Mouse (Mus musculus) midbrain, embryonic 14.5 days (tissue): ENCODE results near the gene Sik3. TPM values are rescaled to one million over a fixed set of nuclear protein-coding genes. Genes with fewer than 3 reads are reported as not detected.

Experiments used
- ATAC-seq: fragments of 200-750 bp; cut with Nextera tagmentation; 2 replicates; pipeline ENCODE4 v1.8.0; 2017; ENCODE audit warnings: moderate number of reproducible peaks, moderate library complexity; ENCODE audit not compliant: low FRiP score, low TSS enrichment
- DNase-seq: peaks from one replicate; pipeline ENCODE4 v3.0.0-alpha.2; 2015
- H3K27ac ChIP-seq: fragments of 300-500 bp; sonication (generic); replicated peaks from 2 replicates; pipeline ENCODE4 v1.5.1; 2014; ENCODE audit warnings: mild to moderate bottlenecking, low read depth, low read length, moderate library complexity
- H3K27me3 ChIP-seq: fragments of 300-500 bp; sonication (generic); 2 replicates; pipeline ENCODE4 v1.6.1; 2014; ENCODE audit warnings: low read length, control low read depth, mixed read lengths; ENCODE audit not compliant: control insufficient read depth, insufficient read depth
- H3K36me3 ChIP-seq: fragments of 300-500 bp; sonication (generic); 2 replicates; pipeline ENCODE4 v1.6.1; 2014; ENCODE audit warnings: low read length, control low read depth; ENCODE audit not compliant: control insufficient read depth, insufficient read depth
- H3K4me1 ChIP-seq: fragments of 300-500 bp; sonication (generic); 2 replicates; pipeline ENCODE4 v1.6.1; 2014; ENCODE audit warnings: mild to moderate bottlenecking, antibody characterized with exemption, low read length, control low read depth; ENCODE audit not compliant: control insufficient read depth, insufficient read depth
- H3K4me2 ChIP-seq: fragments of 300-500 bp; sonication (generic); 2 replicates; pipeline ENCODE4 v1.6.1; 2014; ENCODE audit warnings: mild to moderate bottlenecking, low read length, moderate library complexity
- H3K4me3 ChIP-seq: fragments of 300-500 bp; sonication (generic); replicated peaks from 2 replicates; pipeline ENCODE4 v1.5.1; 2014; ENCODE audit warnings: low read depth, low read length
- H3K9ac ChIP-seq: fragments of 300-500 bp; sonication (generic); replicated peaks from 2 replicates; pipeline ENCODE4 v1.6.1; 2014; ENCODE audit warnings: mild to moderate bottlenecking, low read length, moderate library complexity
- H3K9me3 ChIP-seq: fragments of 300-500 bp; sonication (generic); 2 replicates; pipeline ENCODE4 v1.6.1; 2016; ENCODE audit warnings: low read length, control low read depth, mixed read lengths; ENCODE audit not compliant: control insufficient read depth
- WGBS: fragments of 180-500 bp; shearing (Covaris S2); extraction: QIAGEN DNeasy Blood & Tissue Kit; methylation state at CpG from one replicate; pipeline ENCODE4 v1.1.7; 2014; 5-methylcytosine and 5-hydroxymethylcytosine counted together
- polyA plus RNA-seq: library from polyadenylated mRNA; unstranded; fragments of >200 nt; fragmentation: Nextera tagmentation; extraction: Ambion mirVana; gene quantifications from 2 replicates; pipeline ENCODE4 v1.2.1, GENCODE M21; 2014

The Sik3 gene
- polyA plus RNA-seq, 1 experiment from 2014 or later: 10.3 TPM

DNA sequence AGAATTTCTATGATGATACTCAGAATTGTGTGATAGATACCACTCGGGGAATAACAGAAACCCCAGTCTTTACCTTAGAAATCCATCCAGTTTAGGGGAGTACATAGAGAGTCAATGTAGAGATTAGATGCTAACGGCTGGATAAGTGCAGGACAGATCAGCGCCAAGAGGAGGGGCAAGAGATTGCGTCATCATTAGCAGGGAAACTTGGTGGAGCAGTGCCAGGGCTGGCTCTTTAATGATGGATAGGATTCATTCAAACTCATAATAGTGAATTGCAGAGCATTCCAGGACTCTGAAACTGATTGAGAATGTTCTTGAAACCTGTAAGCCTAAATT lies 27.4 kb upstream of the Sik3 start:
- no peaks in the 10 kb centered on the region for H3K36me3 ChIP-seq
- under 1% methylated on average over 4 of the region's 4 CpGs for WGBS
- H3K27ac ChIP-seq: peak overlapping the region; percentile 97

DNA sequence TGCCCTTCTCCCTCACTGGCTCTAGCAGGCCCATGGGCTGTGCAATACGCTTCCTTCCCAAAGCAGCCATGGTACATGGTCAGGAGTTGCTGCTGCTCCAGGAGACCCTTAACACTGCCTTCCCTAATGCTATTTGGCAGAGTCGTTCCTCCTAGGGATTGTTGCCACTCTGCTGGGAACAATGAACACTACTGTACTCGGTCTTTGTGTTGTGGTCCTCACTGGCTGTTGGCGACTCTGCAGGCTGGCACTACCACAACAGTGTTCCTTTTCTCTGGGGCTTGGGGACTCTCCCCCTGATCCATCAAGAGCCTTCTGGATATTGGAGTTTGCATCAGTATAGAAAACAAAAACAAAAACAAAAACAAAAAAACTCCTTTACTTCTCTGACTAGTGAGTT lies 13.6 kb upstream of the Sik3 start:
- no peaks in the 10 kb centered on the region for H3K9me3 ChIP-seq
- no peaks in the 10 kb centered on the region for H3K27me3 ChIP-seq
- H3K36me3 ChIP-seq: no peaks in the 10 kb centered on the region
- H3K9ac ChIP-seq: no peak overlapping the region
- 74% methylated on average over 4 of the region's 4 CpGs for WGBS
- no peaks in the 10 kb centered on the region for H3K4me1 ChIP-seq
- no peak overlapping the region for H3K27ac ChIP-seq
- DNase-seq (no peak), ATAC-seq (no peak)
- no peak overlapping the region for H3K4me2 ChIP-seq
- no peak overlapping the region for H3K4me3 ChIP-seq

More for the DNA sequence above, 27.4 kb upstream of the Sik3 start:
- ATAC-seq: peak; percentile 56
- H3K9me3 ChIP-seq: no peaks in the 10 kb centered on the region
- DNase-seq: peak; percentile 79
- peak overlapping the region; percentile 74 for H3K4me2 ChIP-seq
- H3K4me3 ChIP-seq: peak overlapping the region; percentile 98
- no peaks in the 10 kb centered on the region for H3K27me3 ChIP-seq
- H3K9ac ChIP-seq: peak overlapping the region; percentile 95
- peaks cover 20% of the 10 kb centered on the region for H3K4me1 ChIP-seq

DNA sequence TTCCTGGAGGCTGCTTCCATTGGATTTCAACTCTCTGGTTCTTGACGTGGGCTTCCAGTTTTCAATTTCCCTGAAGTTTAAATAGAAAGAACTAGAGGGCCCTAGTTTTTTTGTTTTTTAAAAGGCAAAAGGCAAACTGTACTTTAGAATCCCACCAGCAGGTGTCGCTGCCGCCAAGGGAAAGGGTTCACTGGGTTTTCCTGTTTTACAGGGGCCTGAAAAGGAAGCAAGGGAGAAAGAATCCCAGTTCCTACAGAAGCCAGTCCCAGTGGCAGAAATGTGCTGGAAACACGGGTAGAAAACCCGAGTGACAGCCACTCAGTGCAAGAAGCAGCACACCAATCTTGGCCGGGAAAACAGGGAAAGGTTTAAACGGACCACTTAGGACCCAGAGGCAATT lies 8.9 kb upstream of the Sik3 start:
- ATAC-seq (no peak), DNase-seq (peak; percentile 91)
- Histone ChIP-seq H3K4me2 (no peak overlapping the region), H3K27ac (no peak overlapping the region), H3K4me1 (no peaks in the 10 kb centered on the region), H3K9ac (no peak overlapping the region), H3K27me3 (no peaks in the 10 kb centered on the region), H3K9me3 (no peaks in the 10 kb centered on the region), H3K4me3 (no peak overlapping the region), H3K36me3 (no peaks in the 10 kb centered on the region)
- 11% methylated on average over 7 of the region's 7 CpGs for WGBS

DNA sequence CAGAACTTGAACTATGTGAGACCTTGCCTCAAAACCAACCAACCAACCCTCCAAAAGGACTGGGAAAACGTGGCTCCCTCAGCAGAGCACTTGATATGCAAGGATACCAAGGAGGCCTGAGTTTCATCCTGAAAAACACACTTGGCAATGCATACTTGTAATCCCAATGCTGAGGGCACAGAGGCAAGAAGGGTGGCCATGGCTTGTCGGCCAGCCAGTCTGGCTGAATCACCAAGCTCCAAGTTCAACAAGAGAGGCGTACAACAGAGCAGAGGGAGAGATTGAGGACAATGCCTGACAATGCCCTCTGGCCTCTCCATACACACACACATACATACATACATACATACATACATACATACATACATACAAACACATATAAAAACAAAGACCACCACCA lies 8.1 kb upstream of the Sik3 start:
- ATAC-seq (no peak), DNase-seq (no peak)
- Histone ChIP-seq H3K4me2 (no peak overlapping the region), H3K9me3 (no peaks in the 10 kb centered on the region), H3K27me3 (no peaks in the 10 kb centered on the region), H3K36me3 (no peaks in the 10 kb centered on the region), H3K4me3 (no peak overlapping the region), H3K9ac (no peak overlapping the region), H3K27ac (no peak overlapping the region), H3K4me1 (no peaks in the 10 kb centered on the region)
- WGBS: 65% methylated on average over 3 of the region's 3 CpGs

DNA sequence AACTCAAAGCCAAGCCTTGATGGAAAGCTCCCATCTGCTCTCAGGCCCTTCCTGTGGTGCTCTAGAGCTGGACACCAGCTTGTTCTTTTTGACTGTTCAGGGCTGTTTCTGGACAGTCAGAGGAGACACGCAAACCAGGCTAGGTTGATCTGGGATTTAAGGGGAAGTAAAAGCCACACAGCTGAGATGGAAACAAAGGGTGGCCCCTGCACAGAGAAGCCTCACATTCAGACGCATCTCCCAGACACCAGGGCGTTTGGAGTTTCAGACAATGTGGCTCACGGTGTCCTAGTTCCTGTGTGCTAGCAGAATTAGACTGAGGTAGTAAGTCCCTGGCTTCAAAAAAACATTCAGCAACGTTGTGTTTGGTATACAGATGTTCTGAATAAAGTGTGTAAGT lies 6.4 kb upstream of the Sik3 start:
- Histone ChIP-seq H3K4me1 (no peaks in the 10 kb centered on the region; the same call in 1 of the 2 replicates), H3K4me2 (no peak overlapping the region), H3K9me3 (no peaks in the 10 kb centered on the region), H3K9ac (no peak overlapping the region), H3K36me3 (no peaks in the 10 kb centered on the region), H3K27ac (no peak overlapping the region), H3K4me3 (no peak overlapping the region), H3K27me3 (no peaks in the 10 kb centered on the region)
- DNase-seq (no peak), ATAC-seq (no peak)
- 47% methylated on average over 5 of the region's 5 CpGs for WGBS

DNA sequence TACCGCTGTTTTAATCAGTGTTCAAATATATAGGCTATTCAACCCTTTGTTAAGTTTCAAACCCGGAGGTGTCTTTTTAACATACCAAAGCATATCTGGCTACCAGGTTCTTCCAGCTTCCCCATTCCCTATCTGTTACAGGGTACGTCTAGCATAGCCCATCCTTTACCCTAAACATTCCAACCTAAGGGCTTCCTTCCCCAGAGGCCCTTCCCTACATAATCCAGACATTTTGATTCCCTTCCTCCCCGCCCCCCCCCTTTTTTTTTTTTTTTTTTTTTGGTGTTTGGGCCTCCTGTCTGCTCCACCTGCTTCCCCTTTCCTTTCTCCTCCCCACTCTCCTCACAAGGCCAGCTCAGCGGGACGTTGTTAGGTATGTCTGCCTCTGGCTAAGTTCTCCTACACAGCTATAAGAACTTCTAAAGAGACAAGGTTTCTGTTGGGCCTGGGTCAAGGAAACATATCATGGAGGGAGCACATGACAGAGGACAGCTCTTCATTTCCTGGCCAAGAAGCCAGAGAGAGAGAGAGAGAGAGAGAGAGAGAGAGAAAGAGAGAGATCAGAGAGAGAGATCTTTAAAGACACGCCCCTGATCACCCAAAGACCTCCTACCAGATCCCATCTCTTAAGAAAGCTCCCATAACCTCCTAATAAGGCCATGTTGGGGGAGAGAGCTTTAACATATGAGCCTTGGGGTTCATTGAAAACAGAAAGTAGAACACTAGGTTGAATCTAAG lies 3.5 kb upstream of the Sik3 start:
- 78% methylated on average over 6 of the region's 7 CpGs for whole genome bisulfite sequencing
- Histone ChIP-seq H3K4me2 (no peak overlapping the region), H3K36me3 (no peaks in the 10 kb centered on the region), H3K27me3 (no peaks in the 10 kb centered on the region), H3K4me3 (no peak overlapping the region), H3K4me1 (peaks cover 13% of the 10 kb centered on the region), H3K9me3 (no peaks in the 10 kb centered on the region), H3K9ac (no peak overlapping the region), H3K27ac (no peak overlapping the region)
- ATAC-seq: no peak
- DNase-seq: no peak

DNA sequence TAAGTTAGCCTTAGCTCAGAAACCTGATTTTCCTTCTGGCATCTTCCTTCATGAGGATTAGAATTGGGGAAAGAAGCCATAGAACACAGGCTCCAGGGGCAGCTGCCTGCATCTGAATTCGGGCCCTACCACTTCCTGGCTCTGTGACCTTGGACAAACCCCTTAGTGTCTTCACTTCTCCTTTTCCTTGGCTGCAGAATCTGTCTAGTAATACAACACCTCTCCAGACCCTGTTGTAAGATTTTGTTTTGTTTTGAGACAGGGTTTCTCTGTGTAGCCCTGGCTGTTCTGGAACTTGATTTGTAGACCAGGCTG lies 3.0 kb upstream of the Sik3 start:
- Histone ChIP-seq H3K4me1 (peaks cover 19% of the 10 kb centered on the region), H3K4me2 (no peak overlapping the region), H3K27me3 (no peaks in the 10 kb centered on the region), H3K36me3 (no peaks in the 10 kb centered on the region), H3K27ac (no peak overlapping the region), H3K9ac (no peak overlapping the region), H3K4me3 (no peak overlapping the region), H3K9me3 (no peaks in the 10 kb centered on the region)
- WGBS: 88% methylated on average over 1 of the region's 1 CpGs
- no peak for DNase-seq
- ATAC-seq: no peak

DNA sequence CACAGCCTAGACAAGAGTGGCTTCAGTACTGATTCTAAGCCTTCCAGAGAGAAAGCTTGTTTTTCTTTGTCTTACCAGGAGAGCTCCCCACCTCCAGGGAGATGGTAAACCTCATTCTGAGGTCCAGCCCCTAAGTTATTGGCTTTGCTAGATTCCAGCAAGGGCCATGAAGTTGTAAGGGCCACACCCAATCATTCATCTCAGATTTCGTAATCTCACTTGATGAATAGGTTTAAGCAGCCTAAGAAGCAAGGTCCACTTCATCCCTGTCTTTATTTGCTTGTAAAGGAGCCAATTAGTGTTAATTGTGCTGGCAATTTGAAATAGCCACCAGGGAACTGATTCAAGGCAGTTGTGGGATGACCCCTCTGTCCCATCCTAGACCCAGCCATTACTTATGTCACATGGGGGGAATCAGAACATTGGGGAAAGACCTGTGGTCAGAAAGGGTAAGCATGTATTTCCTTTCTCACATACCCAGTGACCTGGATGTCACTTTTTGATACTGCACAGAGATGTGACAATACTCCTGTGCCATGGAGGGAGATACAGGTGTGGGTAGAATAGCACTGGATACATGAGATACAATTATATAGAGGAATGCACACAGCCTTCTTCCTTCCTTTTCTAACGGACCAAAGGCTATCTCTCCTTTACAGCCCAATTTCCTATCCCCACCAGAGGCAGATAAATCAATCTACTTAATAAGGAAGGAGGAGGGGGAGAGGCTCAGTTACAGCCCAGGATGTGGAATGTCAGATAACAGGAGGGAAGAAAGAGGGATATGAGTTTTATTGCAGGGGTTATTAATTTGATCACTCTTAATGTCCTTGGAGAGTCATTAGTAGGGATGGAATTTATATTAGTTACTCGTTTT lies 1.3 kb upstream of the Sik3 start:
- H3K4me2 ChIP-seq: peak overlapping the region; percentile 84
- no peak overlapping the region for H3K4me3 ChIP-seq
- H3K36me3 ChIP-seq: no peaks in the 10 kb centered on the region
- H3K9me3 ChIP-seq: no peaks in the 10 kb centered on the region
- no peak for DNase-seq
- 57% methylated on average over 3 of the region's 3 CpGs for WGBS
- no peak for ATAC-seq
- H3K27me3 ChIP-seq: no peaks in the 10 kb centered on the region
- no peak overlapping the region for H3K9ac ChIP-seq
- no peak overlapping the region; the same call in 1 of the 2 replicates for H3K27ac ChIP-seq
- peaks cover 35% of the 10 kb centered on the region for H3K4me1 ChIP-seq
